Comparison of ENCODE assay signal across 9 mouse cellular contexts in the genomic region with DNA sequence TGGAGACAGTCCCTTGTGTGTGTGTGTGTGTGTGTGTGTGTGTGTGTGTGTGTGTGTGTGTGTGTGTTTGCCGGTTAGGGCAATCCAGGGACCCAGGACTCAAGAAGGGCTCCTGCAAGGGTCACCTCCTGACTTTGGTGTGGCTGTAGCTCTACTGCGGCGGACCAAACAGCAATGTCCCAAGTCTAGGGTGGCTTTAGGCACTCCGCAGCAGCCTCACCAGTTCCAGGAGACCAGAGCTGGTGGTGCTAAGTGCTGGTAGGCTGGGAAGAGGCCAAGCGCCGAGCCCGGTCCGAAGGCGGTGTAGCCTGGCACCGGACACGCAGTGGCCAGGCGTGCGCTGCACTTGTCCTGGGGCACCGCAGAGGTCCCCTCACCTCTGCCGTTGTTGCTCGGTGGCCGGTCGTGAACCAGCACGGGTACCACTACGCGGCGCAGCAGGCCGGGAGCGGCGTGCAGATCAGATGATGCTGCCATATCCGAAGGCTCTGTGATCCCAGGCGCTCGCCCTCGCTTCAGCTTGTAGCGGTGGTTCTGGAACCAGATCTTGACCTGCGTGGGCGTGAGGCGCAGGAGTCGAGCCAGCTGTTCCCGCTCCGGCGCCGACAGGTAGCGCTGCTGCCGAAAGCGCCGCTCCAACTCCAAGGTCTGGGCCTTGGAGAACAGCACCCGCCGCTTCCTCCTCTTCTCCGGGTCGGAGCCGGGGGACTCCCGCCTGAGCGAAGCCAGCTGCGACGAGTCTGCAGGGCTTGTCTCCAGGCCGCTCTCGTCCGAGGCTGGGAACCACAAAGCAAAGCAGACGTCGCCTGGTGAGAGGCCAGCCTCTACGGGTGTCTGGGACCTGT. TPM values are rescaled to one million over a fixed set of nuclear protein-coding genes. Genes with fewer than 3 reads are reported as not detected.
DNase-seq lines count a peak whose midpoint lies in the region; ATAC-seq and TF ChIP-seq lines count a peak whose summit lies in the region.
"Had no signal": no experiment of that assay in that cellular context is flagged by ENCODE, and none has a peak within 500 bp of the region (broad histone marks: within the 10 kb centered on the region; RNA-seq: fewer than 3 reads in every experiment).

No protein-coding gene starts in this region.

- H3K4me3 ChIP-seq in lung, postnatal 0 days (ENCODE audit: low read depth, low read length), result peak overlapping the region; percentile 10; the same call in 1 of the 2 replicates
- peak overlapping the region; percentile 78 for H3K4me3 ChIP-seq in testis, adult 2 months (ENCODE audit: control insufficient read depth, low read depth, low read length)

- no peaks in the 10 kb centered on the region for H3K9me3 ChIP-seq in lung, postnatal 0 days (ENCODE audit: low read length)

- peak; percentile 10; the same call in 1 of the 2 replicates for TF ChIP-seq CTCF in lung, postnatal 0 days (IDR thresholded peaks at IDR 0.05)
- TF ChIP-seq CTCF in testis, adult 2 months (IDR thresholded peaks at IDR 0.05; ENCODE audit: control insufficient read depth, insufficient read depth, insufficient replicate concordance, low read depth, low read length), result no peak

- H3K27me3 ChIP-seq in lung, postnatal 0 days (replicated peaks; ENCODE audit: insufficient read depth, low read length), result peaks cover 41% of the 10 kb centered on the region
- peaks cover 14% of the 10 kb centered on the region for H3K27me3 ChIP-seq in testis, adult 2 months (ENCODE audit: control insufficient read depth, insufficient read depth, low read length)

- peak overlapping the region; percentile 44 for H3K4me2 ChIP-seq in lung, postnatal 0 days (replicated peaks; ENCODE audit: low read depth, low read length)

- H3K36me3 ChIP-seq in lung, postnatal 0 days (ENCODE audit: insufficient read depth, low read length), result no peaks in the 10 kb centered on the region
- no peaks in the 10 kb centered on the region for H3K36me3 ChIP-seq in testis, adult 2 months (ENCODE audit: control insufficient read depth, insufficient read depth, low read length)

- peak; percentile 29 for ATAC-seq in lung, postnatal 0 days

- TF ChIP-seq POLR2A in testis, adult 2 months (IDR thresholded peaks at IDR 0.05; ENCODE audit: control insufficient read depth, low read depth, low read length), result no peak

- no peak overlapping the region for H3K27ac ChIP-seq in lung, postnatal 0 days (ENCODE audit: low read length)
- H3K27ac ChIP-seq in testis, adult 2 months (ENCODE audit: control insufficient read depth, insufficient read depth, low read depth, low read length), result no peak overlapping the region

- WGBS in lung, postnatal 0 days, result 1% methylated on average over 54 of the region's 57 CpGs

- no peak for TF ChIP-seq EP300 in lung, postnatal 0 days (IDR thresholded peaks at IDR 0.05)

- peak; percentile 6 to 19 for DNase-seq in lung, adult 18-20 months
- DNase-seq in lung, postnatal 10 days, result no peak
- peak; percentile 60 for DNase-seq in embryo, embryonic 11 days
- peak; percentile 28 for DNase-seq in heart, postnatal 4 days
- peak; percentile 16 for DNase-seq in lung, postnatal 0 days (ENCODE audit: low spot score)
- no peak for DNase-seq in urinary bladder, postnatal 10 days (ENCODE audit: low spot score)
- no peak for DNase-seq in layer of hippocampus, postnatal 36 days

- H3K4me1 ChIP-seq in lung, postnatal 0 days (ENCODE audit: insufficient read depth, low read depth, low read length), result no peaks in the 10 kb centered on the region
- H3K4me1 ChIP-seq in testis, adult 2 months (ENCODE audit: control insufficient read depth, insufficient read depth, low read length), result peaks cover 19% of the 10 kb centered on the region

- H3K9ac ChIP-seq in lung, postnatal 0 days (replicated peaks; ENCODE audit: low read depth), result no peak overlapping the region

RNA-seq across cellular contexts. Expression of gene Nkx2-9, which starts 1.4 kb away (rescaled TPM):
- not detected for total RNA-seq in heart, postnatal 4 days (2021)
- polyA plus RNA-seq in lung, postnatal 0 days (2015; fragmentation: Nextera tagmentation; extraction: Ambion mirVana), result not detected in 2 replicates
- 0.14 and 0.37 TPM in 2 replicates for polyA plus RNA-seq in testis, adult 2 months (2012; rRNA removed)
- total RNA-seq in layer of hippocampus, postnatal 36 days (2021), result not detected
- polyA plus RNA-seq: large intestine, adult 2 months had no signal

Comparison
In these comparisons a context has a peak if more than half of its experiments do, and no peak if none do; other contexts are left out.
1. DNase-seq: peak in lung, adult 18-20 months (2 of 2), embryo, embryonic 11 days (single experiment), heart, postnatal 4 days (single experiment) and lung, postnatal 0 days (single experiment); none in lung, postnatal 10 days (single experiment), urinary bladder, postnatal 10 days (single experiment) and layer of hippocampus, postnatal 36 days (0 of 2).